Mouse (Mus musculus): Measurements from ENCODE around the gene Vps35l.

- no peak for TF ChIP-seq CTCF (IDR thresholded peaks at IDR 0.05; ENCODE audit: borderline replicate concordance, insufficient read depth, low read length)
- peak; percentile 56 for TF ChIP-seq POLR2A (IDR thresholded peaks at IDR 0.05; ENCODE audit: low read depth, low read length)
Measured at GRCm38 (mm10) chr7:118712228-118713173, 27.5 kb upstream of the Vps35l start, which contains the start of gene Ccp110.

Measured in embryonic fibroblast, embryonic 13.5 days (primary cell).